ENCODE assay signal across 8 mouse cellular contexts in genomic region chr7:44847772-44848171, GRCm38 (mm10). TPM values are rescaled to one million over a fixed set of nuclear protein-coding genes. Genes with fewer than 3 reads are reported as not detected.
DNase-seq lines count a peak whose midpoint lies in the region; ATAC-seq and TF ChIP-seq lines count a peak whose summit lies in the region.

No protein-coding gene starts in this region.

- no peak for DNase-seq in kidney, adult 2 months
- no peak for DNase-seq in kidney, postnatal 10 days
- no peak for DNase-seq in hindbrain, embryonic 10.5 days (ENCODE audit: low spot score)
- DNase-seq in Muller cell, postnatal 12 days (ENCODE audit: inconsistent ontology term), result no peak
- DNase-seq in natural killer cell, adult 2 months (ENCODE audit: low spot score in 2 of 2), result no peak

- H3K27ac ChIP-seq in kidney, adult 2 months (ENCODE audit: insufficient read depth, low read depth, low read length), result no peak overlapping the region
- no peak overlapping the region for H3K27ac ChIP-seq in brown adipose tissue, adult 24 weeks (replicated peaks; ENCODE audit: low read depth, low read length)
- peak overlapping the region; percentile 93; the same call in 1 of the 2 replicates for H3K27ac ChIP-seq in hindbrain, embryonic 10.5 days
- H3K27ac ChIP-seq in midbrain, embryonic 12.5 days (replicated peaks), result peak overlapping the region; percentile 93; the same call in 1 of the 2 replicates

- no peak for TF ChIP-seq CTCF in kidney, adult 2 months (conservative IDR thresholded peaks at IDR 0.05; ENCODE audit: insufficient read depth, insufficient read length, low read depth, low read length)

- no peak for ATAC-seq in midbrain, embryonic 12.5 days (ENCODE audit: low FRiP score, low read depth)
- ATAC-seq in inflammation-experienced regulatory T-cells, adult 6 months, result no peak

- 0 out of 2 replicates have a peak, but pooled peaks cover 4% of the 10 kb centered on the region for H3K36me3 ChIP-seq in kidney, adult 2 months (ENCODE audit: control insufficient read depth, insufficient read depth, low read length)
- peaks cover 60% of the 10 kb centered on the region for H3K36me3 ChIP-seq in hindbrain, embryonic 10.5 days
- H3K36me3 ChIP-seq in midbrain, embryonic 12.5 days, result peaks cover 46% of the 10 kb centered on the region

- H3K4me2 ChIP-seq in midbrain, embryonic 12.5 days (replicated peaks), result peak overlapping the region; percentile 89

- WGBS in kidney, adult 2 months, result 45% methylated on average over 5 of the region's 5 CpGs
- 78% methylated on average over 5 of the region's 5 CpGs for WGBS in hindbrain, embryonic 10.5 days
- 90% methylated on average over 5 of the region's 5 CpGs for WGBS in midbrain, embryonic 12.5 days

- no peaks in the 10 kb centered on the region for H3K9me3 ChIP-seq in hindbrain, embryonic 10.5 days
- H3K9me3 ChIP-seq in midbrain, embryonic 12.5 days, result no peaks in the 10 kb centered on the region

- TF ChIP-seq POLR2A in kidney, adult 2 months (IDR thresholded peaks at IDR 0.05; ENCODE audit: low read depth, low read length), result no peak

- peaks cover 17% of the 10 kb centered on the region for H3K4me1 ChIP-seq in kidney, adult 2 months (ENCODE audit: control insufficient read depth, insufficient read depth, low read length)
- peaks cover 3% of the 10 kb centered on the region; the same call in 1 of the 2 replicates for H3K4me1 ChIP-seq in brown adipose tissue, adult 24 weeks (ENCODE audit: control insufficient read depth, insufficient read depth, insufficient read length, low read length)
- peaks cover 39% of the 10 kb centered on the region for H3K4me1 ChIP-seq in hindbrain, embryonic 10.5 days (replicated peaks)
- peaks cover 29% of the 10 kb centered on the region for H3K4me1 ChIP-seq in midbrain, embryonic 12.5 days

- H3K4me3 ChIP-seq in kidney, adult 2 months (ENCODE audit: insufficient read depth, low read depth, low read length), result peak overlapping the region; percentile 77
- H3K4me3 ChIP-seq in brown adipose tissue, adult 24 weeks (ENCODE audit: insufficient read depth, low read depth, low read length), result peak overlapping the region; percentile 75
- peak overlapping the region; percentile 72 for H3K4me3 ChIP-seq in hindbrain, embryonic 10.5 days
- H3K4me3 ChIP-seq in midbrain, embryonic 12.5 days, result peak overlapping the region; percentile 78

- peak overlapping the region; percentile 51 for H3K9ac ChIP-seq in midbrain, embryonic 12.5 days (replicated peaks)

- H3K27me3 ChIP-seq in kidney, adult 2 months (replicated peaks; ENCODE audit: control insufficient read depth, insufficient read depth, low read length), result no peaks in the 10 kb centered on the region
- H3K27me3 ChIP-seq in hindbrain, embryonic 10.5 days (ENCODE audit: insufficient read depth, poor library complexity, severe bottlenecking), result 0 out of 2 replicates have a peak, but pooled peaks cover under 1% of the 10 kb centered on the region
- H3K27me3 ChIP-seq in midbrain, embryonic 12.5 days, result no peaks in the 10 kb centered on the region

RNA-seq across cellular contexts. Expression of gene Akt1s1, which starts 1.0 kb away (rescaled TPM):
- polyA plus RNA-seq in kidney, adult 2 months (2012; rRNA removed), result 90.6 and 121 TPM in 2 replicates
- polyA plus RNA-seq in brown adipose tissue, adult 24 weeks (2012; ENCODE audit: insufficient read depth, insufficient read length, missing spikeins), result 42.8 and 49.8 TPM in 2 replicates
- 81.7 and 93.3 TPM in 2 replicates for polyA plus RNA-seq in hindbrain, embryonic 10.5 days (2016; fragmentation: Nextera tagmentation; extraction: Ambion mirVana)
- 92.0 and 99.2 TPM in 2 replicates for polyA plus RNA-seq in midbrain, embryonic 12.5 days (2016; fragmentation: Nextera tagmentation; extraction: Ambion mirVana)
- 1 to 10 TPM; 1.1 to 4.5 (median 3.7) TPM for polyA plus RNA-seq in inflammation-experienced regulatory T-cells, adult 6 months (2017; shearing (Covaris generic))

RNA-seq across cellular contexts. Expression of gene Tbc1d17, which starts 1.1 kb away (rescaled TPM):
- 100 and 114 TPM in 2 replicates for polyA plus RNA-seq in kidney, adult 2 months (2012; rRNA removed)
- polyA plus RNA-seq in brown adipose tissue, adult 24 weeks (2012; ENCODE audit: insufficient read depth, insufficient read length, missing spikeins), result 24.5 and 28.2 TPM in 2 replicates
- polyA plus RNA-seq in hindbrain, embryonic 10.5 days (2016; fragmentation: Nextera tagmentation; extraction: Ambion mirVana), result 77.1 and 91.1 TPM in 2 replicates
- 97.5 and 101 TPM in 2 replicates for polyA plus RNA-seq in midbrain, embryonic 12.5 days (2016; fragmentation: Nextera tagmentation; extraction: Ambion mirVana)
- 10 to 100 TPM; 43.9 to 66.0 (median 60.6) TPM for polyA plus RNA-seq in inflammation-experienced regulatory T-cells, adult 6 months (2017; shearing (Covaris generic))

RNA-seq across cellular contexts. Expression of gene Pnkp, which starts 9.2 kb away (rescaled TPM):
- 44.9 and 53.4 TPM in 2 replicates for polyA plus RNA-seq in kidney, adult 2 months (2012; rRNA removed)
- polyA plus RNA-seq in brown adipose tissue, adult 24 weeks (2012; ENCODE audit: insufficient read depth, insufficient read length, missing spikeins), result 15.7 and 20.2 TPM in 2 replicates
- 36.3 and 40.2 TPM in 2 replicates for polyA plus RNA-seq in hindbrain, embryonic 10.5 days (2016; fragmentation: Nextera tagmentation; extraction: Ambion mirVana)
- 36.4 and 44.0 TPM in 2 replicates for polyA plus RNA-seq in midbrain, embryonic 12.5 days (2016; fragmentation: Nextera tagmentation; extraction: Ambion mirVana)
- 10 to 100 TPM; 43.2 to 49.7 (median 46.8) TPM for polyA plus RNA-seq in inflammation-experienced regulatory T-cells, adult 6 months (2017; shearing (Covaris generic))

RNA-seq across cellular contexts. Expression of gene Ptov1, which starts 21.8 kb away (rescaled TPM):
- polyA plus RNA-seq in kidney, adult 2 months (2012; rRNA removed), result 212 and 221 TPM in 2 replicates
- 68.5 and 73.6 TPM in 2 replicates for polyA plus RNA-seq in brown adipose tissue, adult 24 weeks (2012; ENCODE audit: insufficient read depth, insufficient read length, missing spikeins)
- 478 and 579 TPM in 2 replicates for polyA plus RNA-seq in hindbrain, embryonic 10.5 days (2016; fragmentation: Nextera tagmentation; extraction: Ambion mirVana)
- polyA plus RNA-seq in midbrain, embryonic 12.5 days (2016; fragmentation: Nextera tagmentation; extraction: Ambion mirVana), result 605 and 652 TPM in 2 replicates
- polyA plus RNA-seq in inflammation-experienced regulatory T-cells, adult 6 months (2017; shearing (Covaris generic)), result 1 to 10 TPM; 1.9 to 5.6 (median 3.2) TPM

RNA-seq across cellular contexts. Expression of gene Atf5, which starts 31.3 kb away (rescaled TPM):
- 42.1 and 57.2 TPM in 2 replicates for polyA plus RNA-seq in kidney, adult 2 months (2012; rRNA removed)
- polyA plus RNA-seq in brown adipose tissue, adult 24 weeks (2012; ENCODE audit: insufficient read depth, insufficient read length, missing spikeins), result 252 and 500 TPM in 2 replicates
- 4.6 TPM in 2 replicates for polyA plus RNA-seq in hindbrain, embryonic 10.5 days (2016; fragmentation: Nextera tagmentation; extraction: Ambion mirVana)
- 5.6 and 6.3 TPM in 2 replicates for polyA plus RNA-seq in midbrain, embryonic 12.5 days (2016; fragmentation: Nextera tagmentation; extraction: Ambion mirVana)
- under 1 TPM in 1 of 3 experiments, not detected in 2; 0.41 TPM for polyA plus RNA-seq in inflammation-experienced regulatory T-cells, adult 6 months (2017; shearing (Covaris generic))

Comparison
In these comparisons a context has a peak if more than half of its experiments do, and no peak if none do; other contexts are left out.
1. H3K27ac ChIP-seq: peak in hindbrain, embryonic 10.5 days (single experiment) and midbrain, embryonic 12.5 days (single experiment); none in kidney, adult 2 months (single experiment) and brown adipose tissue, adult 24 weeks (single experiment).
2. Peak in every context shown above with its lines, with median percentiles within 50 percentile points of each other: H3K4me3 ChIP-seq.